Mouse (Mus musculus): Measurements from ENCODE around the gene Rccd1.

- TF ChIP-seq CTCF (conservative IDR thresholded peaks at IDR 0.05; ENCODE audit: low read length) (no peak), NANOG (IDR thresholded peaks at IDR 0.05; ENCODE audit: borderline replicate concordance, low read length) (no peak), POU5F1 (IDR thresholded peaks at IDR 0.05; ENCODE audit: borderline replicate concordance, low read length) (no peak)
These were observed 22.6 kb upstream of the Rccd1 start for GRCm38 (mm10) chr7:80346830-80347229.

Data from E14TG2a.4 (cell line).